In the genomic region with DNA sequence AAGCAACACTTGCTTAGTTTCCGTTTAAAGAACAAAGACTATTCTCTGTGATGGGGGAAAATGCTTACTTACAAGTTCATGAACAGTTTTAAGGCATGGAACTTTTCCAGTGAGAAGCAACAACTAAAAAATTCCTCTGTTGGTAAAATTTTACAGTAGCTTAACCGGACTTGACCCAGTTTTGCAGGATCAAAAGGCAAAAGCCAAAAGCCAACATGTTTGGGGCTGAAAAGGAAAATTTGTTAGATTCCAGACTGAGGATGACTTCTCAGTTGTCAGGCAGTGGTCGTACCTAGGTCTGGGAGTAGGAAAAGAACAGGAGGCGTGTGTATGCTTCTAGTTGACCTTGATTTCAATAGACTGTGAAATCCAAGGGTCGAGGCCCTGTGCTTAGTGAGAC, we compare ENCODE assay signal across 25 mouse cellular contexts. TPM values are rescaled to one million over a fixed set of nuclear protein-coding genes. Genes with fewer than 3 reads are reported as not detected.
"Had no signal": no experiment of that assay in that cellular context is flagged by ENCODE, and none has a peak within 500 bp of the region (broad histone marks: within the 10 kb centered on the region; RNA-seq: fewer than 3 reads in every experiment).

No protein-coding gene starts in this region.

- ATAC-seq: forebrain, embryonic 16.5 days; hindbrain, embryonic 16.5 days; inflammation-experienced regulatory T-cells, adult 6 months; intestine, embryonic 15.5 days; intestine, postnatal 0 days; liver, embryonic 12.5 days had no signal

- H3K9ac ChIP-seq: heart, embryonic 12.5 days; hindbrain, embryonic 12.5 days; hindbrain, embryonic 14.5 days; intestine, embryonic 15.5 days; limb, embryonic 13.5 days; limb, embryonic 15.5 days; liver, embryonic 12.5 days; liver, embryonic 14.5 days had no signal

- H3K4me1 ChIP-seq: hindbrain, embryonic 10.5 days; hindbrain, embryonic 12.5 days; intestine, embryonic 15.5 days; limb, embryonic 13.5 days; limb, embryonic 15.5 days; liver, embryonic 12.5 days had no signal

- DNase-seq: gastrocnemius, adult 2 months; gastrocnemius, postnatal 10 days; gastrocnemius, postnatal 25 days; heart, adult 2 months; heart, postnatal 10 days; heart, postnatal 4 days; layer of hippocampus, adult 9-11 months; layer of hippocampus, postnatal 36 days; left cerebral cortex, postnatal 4 days; lung, adult 18-20 months had no signal

- H3K9me3 ChIP-seq: heart, embryonic 10.5 days; heart, embryonic 12.5 days; hindbrain, embryonic 10.5 days; hindbrain, embryonic 12.5 days; intestine, embryonic 15.5 days; limb, embryonic 13.5 days; limb, embryonic 15.5 days; liver, embryonic 12.5 days had no signal

- H3K27ac ChIP-seq: gastrocnemius, adult 2 months; heart, adult 2 months; heart, embryonic 10.5 days; hindbrain, embryonic 10.5 days; hindbrain, embryonic 12.5 days; hindbrain, embryonic 14.5 days; intestine, embryonic 15.5 days; limb, embryonic 13.5 days; limb, embryonic 15.5 days; liver, embryonic 12.5 days; liver, embryonic 14.5 days had no signal

- H3K4me2 ChIP-seq: heart, embryonic 12.5 days; hindbrain, embryonic 12.5 days; hindbrain, embryonic 14.5 days; intestine, embryonic 15.5 days; limb, embryonic 13.5 days; limb, embryonic 15.5 days; liver, embryonic 12.5 days had no signal

- H3K4me3 ChIP-seq: gastrocnemius, adult 2 months; heart, adult 2 months; heart, embryonic 10.5 days; heart, embryonic 12.5 days; hindbrain, embryonic 10.5 days; hindbrain, embryonic 12.5 days; intestine, embryonic 15.5 days; limb, embryonic 13.5 days; limb, embryonic 15.5 days; liver, embryonic 12.5 days had no signal

- H3K36me3 ChIP-seq: heart, embryonic 10.5 days; heart, embryonic 12.5 days; hindbrain, embryonic 10.5 days; hindbrain, embryonic 12.5 days; intestine, embryonic 15.5 days; limb, embryonic 13.5 days; limb, embryonic 15.5 days; liver, embryonic 12.5 days had no signal

- H3K27me3 ChIP-seq: heart, embryonic 12.5 days; hindbrain, embryonic 12.5 days; intestine, embryonic 15.5 days; limb, embryonic 13.5 days; limb, embryonic 15.5 days had no signal

RNA-seq across cellular contexts. Expression of a gene that starts 31.3 kb away (rescaled TPM):
- total RNA-seq: granulocyte monocyte progenitor cell, adult 5-6 weeks had no signal

RNA-seq across cellular contexts. Expression of a gene that starts 31.4 kb away (rescaled TPM):
- total RNA-seq: granulocyte monocyte progenitor cell, adult 5-6 weeks had no signal
